Mouse (Mus musculus) limb, embryonic 14.5 days (tissue): Measurements from ENCODE around the gene Abhd8. TPM values are rescaled to one million over a fixed set of nuclear protein-coding genes. Genes with fewer than 3 reads are reported as not detected.
A peak's percentile ranks its signal among the peaks of the same experiment; 100 is the strongest.

Experiments
- ATAC-seq: fragments of 200-750 bp; cut with Nextera tagmentation; 2 replicates; pipeline ENCODE4 v1.8.0; 2017; ENCODE audit warnings: low read depth, moderate number of reproducible peaks, moderate TSS enrichment; ENCODE audit not compliant: low FRiP score
- DNase-seq: peaks from one replicate; pipeline ENCODE4 v3.0.0-alpha.2; 2015; ENCODE audit warnings: low spot score
- H3K27ac ChIP-seq: fragments of 300-500 bp; sonication (generic); replicated peaks from 2 replicates; pipeline ENCODE4 v1.5.1; 2014; ENCODE audit warnings: low read depth, mild to moderate bottlenecking, low read length, moderate library complexity, mixed read lengths
- H3K27me3 ChIP-seq: fragments of 300-500 bp; sonication (generic); 2 replicates; pipeline ENCODE4 v1.6.1; 2014; ENCODE audit warnings: low read length, mixed read lengths; ENCODE audit not compliant: control insufficient read depth, insufficient read depth
- H3K36me3 ChIP-seq: fragments of 300-500 bp; sonication (generic); 2 replicates; pipeline ENCODE4 v1.6.1; 2014; ENCODE audit warnings: mild to moderate bottlenecking, low read length, moderate library complexity, mixed read lengths; ENCODE audit not compliant: control insufficient read depth, insufficient read depth
- H3K4me1 ChIP-seq: fragments of 300-500 bp; sonication (generic); 2 replicates; pipeline ENCODE4 v1.6.1; 2014; ENCODE audit warnings: antibody characterized with exemption, low read length, mixed read lengths; ENCODE audit not compliant: control insufficient read depth, insufficient read depth
- H3K4me2 ChIP-seq: fragments of 300-500 bp; sonication (generic); replicated peaks from 2 replicates; pipeline ENCODE4 v1.6.1; 2014; ENCODE audit warnings: low read depth, mild to moderate bottlenecking, low read length, moderate library complexity; ENCODE audit not compliant: severe bottlenecking
- H3K4me3 ChIP-seq: fragments of 300-500 bp; sonication (generic); replicated peaks from 2 replicates; pipeline ENCODE4 v1.5.1; 2014; ENCODE audit warnings: low read length
- H3K9ac ChIP-seq: fragments of 300-500 bp; sonication (generic); 2 replicates; pipeline ENCODE4 v1.6.1; 2014; ENCODE audit warnings: mild to moderate bottlenecking, low read depth, low read length, moderate library complexity; ENCODE audit not compliant: severe bottlenecking
- H3K9me3 ChIP-seq: fragments of 300-500 bp; sonication (generic); 2 replicates; pipeline ENCODE4 v1.6.1; 2016; ENCODE audit warnings: low read length; ENCODE audit not compliant: control insufficient read depth
- POLR2A ChIP-seq: fragments of 200-500 bp; IDR thresholded peaks from 2 replicates; pipeline ENCODE4 v1.8.0; 2012; ENCODE audit warnings: inconsistent platforms, mild to moderate bottlenecking, moderate library complexity, borderline replicate concordance; ENCODE audit not compliant: insufficient read depth, insufficient read length; ENCODE audit errors: extremely low read depth
- WGBS: fragments of 180-500 bp; shearing (Covaris S2); extraction: QIAGEN DNeasy Blood & Tissue Kit; methylation state at CpG from one replicate; pipeline ENCODE4 v1.1.7; 2014; 5-methylcytosine and 5-hydroxymethylcytosine counted together
- polyA plus RNA-seq, 2 experiments: library from polyadenylated mRNA; depleted of rRNA in 1 of 2; stranded (reverse) in 1 of 2; unstranded in 1 of 2; fragments of >200 nt; fragmentation: Nextera tagmentation in 1 of 2; extraction: Ambion mirVana in 1 of 2; gene quantifications; 2 replicates each; pipeline versions ENCODE4 v1.2.1 to v1.2.3; 2012 to 2014

The Abhd8 gene
- polyA plus RNA-seq, 2 experiments: 48.6 to 72.6 TPM

DNA sequence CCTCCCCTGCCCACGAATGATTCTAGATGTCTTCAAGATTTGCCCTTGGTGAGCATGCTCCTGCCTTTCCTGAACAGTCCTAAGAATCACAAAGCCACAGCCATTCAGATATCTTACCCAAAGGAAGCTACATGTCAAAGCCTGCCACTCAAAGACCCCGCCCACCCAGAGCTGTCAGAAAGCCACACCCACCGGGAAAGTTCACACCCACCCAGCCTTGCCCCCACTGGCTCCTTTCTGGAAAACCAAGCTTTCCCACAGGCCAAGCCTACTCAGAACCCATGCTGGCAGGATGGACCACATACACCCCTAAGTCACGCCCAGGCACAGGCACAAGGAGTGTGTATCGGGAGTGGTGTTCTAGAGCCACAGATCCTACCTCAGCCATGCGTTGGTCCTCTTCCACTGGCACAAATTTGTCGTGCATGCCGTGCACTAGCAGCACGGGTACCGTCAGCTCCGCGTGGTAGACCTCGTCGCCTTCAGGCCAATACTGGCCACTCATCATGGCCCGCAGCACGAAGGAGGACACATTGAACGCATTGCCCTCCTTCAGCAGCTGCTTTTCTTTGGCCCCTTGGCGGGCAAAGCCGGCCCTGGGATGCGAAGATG lies 5.7 kb downstream of the Abhd8 start:
- no peak overlapping the region for H3K27ac ChIP-seq
- DNase-seq: no peak

DNA sequence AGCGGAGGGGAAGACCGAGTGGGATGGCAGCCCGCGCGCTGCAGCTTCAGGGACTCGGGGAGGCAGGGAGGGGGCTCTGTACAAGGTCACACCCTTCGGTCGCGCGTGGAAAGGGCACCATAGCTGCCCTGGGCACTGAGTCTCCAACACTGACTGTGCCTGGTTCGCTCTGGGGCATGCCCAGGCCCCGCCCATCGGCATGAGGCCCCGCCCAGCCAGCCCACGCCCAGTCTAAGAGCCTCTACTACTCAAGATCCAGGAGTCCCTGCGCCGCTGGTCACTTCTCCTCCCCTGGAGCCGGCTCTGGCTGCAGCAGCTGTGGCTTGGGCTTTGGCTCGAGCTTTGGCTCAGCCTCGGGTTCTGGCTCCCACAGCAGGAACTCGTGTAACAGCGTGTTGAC lies 6.5 kb downstream of the Abhd8 start:
- Histone ChIP-seq H3K4me1 (no peaks in the 10 kb centered on the region), H3K9me3 (no peaks in the 10 kb centered on the region), H3K36me3 (peaks cover 48% of the 10 kb centered on the region), H3K9ac (no peak overlapping the region), H3K27me3 (no peaks in the 10 kb centered on the region), H3K27ac (no peak overlapping the region), H3K4me2 (no peak overlapping the region), H3K4me3 (no peak overlapping the region)
- ATAC-seq (no peak), DNase-seq (no peak)
- WGBS: 36% methylated on average over 19 of the region's 22 CpGs
- no peak for TF ChIP-seq POLR2A

More for the DNA sequence above, 5.7 kb downstream of the Abhd8 start:
- Histone ChIP-seq H3K27me3 (no peaks in the 10 kb centered on the region), H3K36me3 (peaks cover 48% of the 10 kb centered on the region), H3K4me1 (peaks cover 8% of the 10 kb centered on the region), H3K9ac (no peak overlapping the region), H3K4me2 (no peak overlapping the region), H3K9me3 (no peaks in the 10 kb centered on the region), H3K4me3 (no peak overlapping the region)
- no peak for TF ChIP-seq POLR2A
- 82% methylated on average over 20 of the region's 20 CpGs for WGBS
- ATAC-seq: no peak

DNA sequence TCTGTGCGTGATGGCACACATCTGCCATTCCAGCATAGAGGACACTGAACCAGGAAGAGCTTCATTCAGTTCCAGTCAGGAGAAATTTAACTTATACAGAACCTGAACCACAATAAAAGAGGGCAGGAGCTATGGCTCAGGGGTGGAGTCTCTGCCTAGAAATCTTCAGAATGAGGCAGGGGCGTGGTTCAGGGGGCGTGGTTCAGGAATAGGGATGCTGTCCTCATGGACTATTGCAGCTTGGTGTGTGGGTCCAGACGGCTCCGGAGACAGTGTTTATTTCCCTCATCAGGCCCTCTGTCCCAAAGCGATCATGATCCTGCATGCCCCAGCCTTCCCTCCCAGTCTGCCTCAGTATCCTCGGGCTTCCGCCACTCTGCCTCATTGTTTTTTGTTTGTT lies 8.8 kb downstream of the Abhd8 start:
- no peaks in the 10 kb centered on the region for H3K4me1 ChIP-seq
- DNase-seq: no peak
- H3K9me3 ChIP-seq: no peaks in the 10 kb centered on the region
- peaks cover 31% of the 10 kb centered on the region for H3K36me3 ChIP-seq
- 83% methylated on average over 8 of the region's 8 CpGs for WGBS
- no peaks in the 10 kb centered on the region for H3K27me3 ChIP-seq
- no peak for ATAC-seq
- H3K27ac ChIP-seq: no peak overlapping the region
- TF ChIP-seq POLR2A: no peak
- H3K4me3 ChIP-seq: no peak overlapping the region
- H3K4me2 ChIP-seq: no peak overlapping the region
- no peak overlapping the region for H3K9ac ChIP-seq

DNA sequence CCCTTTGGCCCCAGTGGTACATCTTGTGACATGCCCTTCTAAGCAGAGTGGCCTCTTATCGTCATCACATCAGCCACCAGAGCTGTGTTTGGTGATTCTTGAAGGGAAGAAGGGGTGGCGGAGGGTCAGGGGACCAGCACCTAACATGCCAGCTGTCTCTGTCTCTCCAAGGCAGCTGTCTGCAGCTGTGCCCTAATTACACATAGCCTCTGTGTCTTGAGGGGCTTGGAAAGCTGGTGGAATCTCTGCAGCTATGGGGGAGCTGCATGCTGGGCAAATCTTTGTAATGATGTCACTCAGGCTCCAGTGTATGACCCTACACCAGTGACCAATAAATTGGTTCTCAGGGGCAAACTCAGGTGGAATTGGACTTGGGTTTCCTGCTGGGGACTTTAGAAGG lies 10.8 kb downstream of the Abhd8 start:
- peak; percentile 78 for ATAC-seq
- no peak for TF ChIP-seq POLR2A
- Histone ChIP-seq H3K9ac (no peak overlapping the region), H3K36me3 (peaks cover 11% of the 10 kb centered on the region), H3K27me3 (no peaks in the 10 kb centered on the region), H3K4me2 (no peak overlapping the region), H3K4me3 (no peak overlapping the region), H3K9me3 (no peaks in the 10 kb centered on the region), H3K27ac (no peak overlapping the region), H3K4me1 (no peaks in the 10 kb centered on the region)
- no peak for DNase-seq
- 76% methylated on average over 2 of the region's 2 CpGs for WGBS

DNA sequence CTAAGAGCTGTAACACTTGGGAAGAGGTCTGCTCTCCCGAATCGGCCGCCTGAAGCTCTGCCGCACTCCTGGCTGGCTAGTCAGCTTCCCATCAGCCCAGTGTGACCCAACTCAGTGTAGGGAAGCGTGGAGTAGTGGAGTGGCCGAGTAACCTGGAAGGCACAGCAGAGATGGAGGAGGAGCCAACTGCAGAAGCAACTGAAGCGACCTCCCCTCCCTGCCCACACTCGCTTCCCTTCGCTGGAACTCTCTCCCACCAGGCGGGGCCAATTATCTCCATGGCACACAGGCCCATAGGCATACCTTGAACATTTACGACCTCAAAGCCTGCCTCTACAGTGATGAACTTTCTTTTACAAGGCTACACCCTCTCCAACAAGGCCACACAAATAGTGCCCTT lies 11.7 kb downstream of the Abhd8 start:
- H3K4me3 ChIP-seq: no peak overlapping the region
- no peak overlapping the region for H3K9ac ChIP-seq
- H3K27ac ChIP-seq: no peak overlapping the region
- DNase-seq (no peak), ATAC-seq (no peak)
- H3K27me3 ChIP-seq: no peaks in the 10 kb centered on the region
- 37% methylated on average over 11 of the region's 11 CpGs for WGBS
- H3K9me3 ChIP-seq: no peaks in the 10 kb centered on the region
- H3K36me3 ChIP-seq: peaks cover 3% of the 10 kb centered on the region; the same call in 1 of the 2 replicates
- TF ChIP-seq POLR2A: no peak
- no peak overlapping the region for H3K4me2 ChIP-seq
- H3K4me1 ChIP-seq: no peaks in the 10 kb centered on the region
